Mouse (Mus musculus): ENCODE results near the gene Nectin1. TPM values are rescaled to one million over a fixed set of nuclear protein-coding genes. Genes with fewer than 3 reads are reported as not detected.

Nectin1 gene
- total and polyA plus RNA-seq, 2 experiments: 4.0 to 38.6 TPM

- H3K79me2 ChIP-seq (ENCODE audit: control insufficient read depth, insufficient read depth, low read length): peaks cover 47% of the 10 kb centered on the region; the same call in 1 of the 2 replicates
- H3K4me3 ChIP-seq (ENCODE audit: insufficient read depth, low read depth, low read length): no peak overlapping the region
- no peaks in the 10 kb centered on the region for H3K27me3 ChIP-seq (ENCODE audit: control insufficient read depth, insufficient read depth, low read length)
- H3K27ac ChIP-seq (replicated peaks; ENCODE audit: insufficient read depth, low read depth, low read length): no peak overlapping the region
- H3K4me1 ChIP-seq (ENCODE audit: control insufficient read depth, insufficient read depth, low read length): peaks cover 22% of the 10 kb centered on the region
- H3K9ac ChIP-seq (ENCODE audit: low read depth, low read length): no peak overlapping the region
- no peak for TF ChIP-seq POLR2A (IDR thresholded peaks at IDR 0.05; ENCODE audit: extremely low read depth, insufficient read depth, low read length)
- TF ChIP-seq CTCF (IDR thresholded peaks at IDR 0.05; ENCODE audit: low read depth, low read length): no peak
- no peaks in the 10 kb centered on the region for H3K36me3 ChIP-seq (ENCODE audit: control insufficient read depth, insufficient read depth, low read length)
- DNase-seq (ENCODE audit: extremely low read depth, low read depth, low spot score): no peak
- WGBS: 81% methylated on average over 5 of the region's 5 CpGs
These were observed 17.5 kb downstream of the Nectin1 start for GRCm38 (mm10) chr9:43761181-43761820.

GRCm38 (mm10) chr9:43761941-43762340 lies 18.2 kb downstream of the Nectin1 start:
- Histone ChIP-seq H3K4me3 (ENCODE audit: insufficient read depth, low read depth, low read length) (no peak overlapping the region), H3K9ac (ENCODE audit: low read depth, low read length) (no peak overlapping the region), H3K27me3 (ENCODE audit: control insufficient read depth, insufficient read depth, low read length) (no peaks in the 10 kb centered on the region), H3K27ac (replicated peaks; ENCODE audit: insufficient read depth, low read depth, low read length) (no peak overlapping the region), H3K79me2 (ENCODE audit: control insufficient read depth, insufficient read depth, low read length) (peaks cover 53% of the 10 kb centered on the region; the same call in 1 of the 2 replicates), H3K4me1 (ENCODE audit: control insufficient read depth, insufficient read depth, low read length) (peaks cover 19% of the 10 kb centered on the region), H3K36me3 (ENCODE audit: control insufficient read depth, insufficient read depth, low read length) (no peaks in the 10 kb centered on the region)
- TF ChIP-seq POLR2A (IDR thresholded peaks at IDR 0.05; ENCODE audit: extremely low read depth, insufficient read depth, low read length) (no peak), CTCF (IDR thresholded peaks at IDR 0.05; ENCODE audit: low read depth, low read length) (no peak)
- WGBS: 58% methylated on average over 3 of the region's 3 CpGs
- DNase-seq (ENCODE audit: extremely low read depth, low read depth, low spot score): no peak

- Histone ChIP-seq H3K27ac (replicated peaks; ENCODE audit: insufficient read depth, low read depth, low read length) (no peak overlapping the region), H3K4me3 (ENCODE audit: insufficient read depth, low read depth, low read length) (no peak overlapping the region), H3K36me3 (ENCODE audit: control insufficient read depth, insufficient read depth, low read length) (no peaks in the 10 kb centered on the region), H3K27me3 (ENCODE audit: control insufficient read depth, insufficient read depth, low read length) (no peaks in the 10 kb centered on the region), H3K4me1 (ENCODE audit: control insufficient read depth, insufficient read depth, low read length) (peaks cover 2% of the 10 kb centered on the region), H3K9ac (ENCODE audit: low read depth, low read length) (no peak overlapping the region), H3K79me2 (ENCODE audit: control insufficient read depth, insufficient read depth, low read length) (peaks cover 56% of the 10 kb centered on the region; the same call in 1 of the 2 replicates)
- 84% methylated on average over 14 of the region's 14 CpGs for WGBS
- no peak for TF ChIP-seq CTCF (IDR thresholded peaks at IDR 0.05; ENCODE audit: low read depth, low read length)
- no peak for TF ChIP-seq POLR2A (IDR thresholded peaks at IDR 0.05; ENCODE audit: extremely low read depth, insufficient read depth, low read length)
- DNase-seq (ENCODE audit: extremely low read depth, low read depth, low spot score): no peak
These were observed 21.8 kb downstream of the Nectin1 start for GRCm38 (mm10) chr9:43765419-43766179.

- no peak for DNase-seq (ENCODE audit: extremely low read depth, low read depth, low spot score)
- TF ChIP-seq CTCF (IDR thresholded peaks at IDR 0.05; ENCODE audit: low read depth, low read length) (no peak), POLR2A (IDR thresholded peaks at IDR 0.05; ENCODE audit: extremely low read depth, insufficient read depth, low read length) (no peak)
- WGBS: 75% methylated on average over 4 of the region's 4 CpGs
- no peaks in the 10 kb centered on the region for H3K27me3 ChIP-seq (ENCODE audit: control insufficient read depth, insufficient read depth, low read length)
- H3K79me2 ChIP-seq (ENCODE audit: control insufficient read depth, insufficient read depth, low read length): peaks cover 54% of the 10 kb centered on the region; the same call in 1 of the 2 replicates
- H3K27ac ChIP-seq (replicated peaks; ENCODE audit: insufficient read depth, low read depth, low read length): no peak overlapping the region
- H3K4me1 ChIP-seq (ENCODE audit: control insufficient read depth, insufficient read depth, low read length): peaks cover 2% of the 10 kb centered on the region
- no peaks in the 10 kb centered on the region for H3K36me3 ChIP-seq (ENCODE audit: control insufficient read depth, insufficient read depth, low read length)
- H3K9ac ChIP-seq (ENCODE audit: low read depth, low read length): no peak overlapping the region
- H3K4me3 ChIP-seq (ENCODE audit: insufficient read depth, low read depth, low read length): no peak overlapping the region
These were observed 25.0 kb downstream of the Nectin1 start for GRCm38 (mm10) chr9:43768779-43769178.

GRCm38 (mm10) chr9:43769228-43769627 lies 25.4 kb downstream of the Nectin1 start:
- Histone ChIP-seq H3K79me2 (ENCODE audit: control insufficient read depth, insufficient read depth, low read length) (peaks cover 54% of the 10 kb centered on the region; the same call in 1 of the 2 replicates), H3K36me3 (ENCODE audit: control insufficient read depth, insufficient read depth, low read length) (no peaks in the 10 kb centered on the region), H3K9ac (ENCODE audit: low read depth, low read length) (no peak overlapping the region), H3K27me3 (ENCODE audit: control insufficient read depth, insufficient read depth, low read length) (no peaks in the 10 kb centered on the region), H3K27ac (replicated peaks; ENCODE audit: insufficient read depth, low read depth, low read length) (no peak overlapping the region), H3K4me3 (ENCODE audit: insufficient read depth, low read depth, low read length) (no peak overlapping the region), H3K4me1 (ENCODE audit: control insufficient read depth, insufficient read depth, low read length) (peaks cover 2% of the 10 kb centered on the region)
- no peak for DNase-seq (ENCODE audit: extremely low read depth, low read depth, low spot score)
- no peak for TF ChIP-seq POLR2A (IDR thresholded peaks at IDR 0.05; ENCODE audit: extremely low read depth, insufficient read depth, low read length)
- TF ChIP-seq CTCF (IDR thresholded peaks at IDR 0.05; ENCODE audit: low read depth, low read length): no peak
- WGBS: 93% methylated on average over 7 of the region's 7 CpGs

Measured in liver, adult 2 months (tissue).